Mouse (Mus musculus): ENCODE results near the gene Pmfbp1. TPM values are rescaled to one million over a fixed set of nuclear protein-coding genes. Genes with fewer than 3 reads are reported as not detected.
A peak's percentile ranks its signal among the peaks of the same experiment; 100 is the strongest.
"Not testable (repeated sequence)": the region's sequence is repeated elsewhere in the genome, so short reads cannot be mapped to it uniquely, and the experiment has no call there.

Gene Pmfbp1
- polyA plus RNA-seq (2012; rRNA removed) = 0.13 and 0.26 TPM in 2 replicates

DNA sequence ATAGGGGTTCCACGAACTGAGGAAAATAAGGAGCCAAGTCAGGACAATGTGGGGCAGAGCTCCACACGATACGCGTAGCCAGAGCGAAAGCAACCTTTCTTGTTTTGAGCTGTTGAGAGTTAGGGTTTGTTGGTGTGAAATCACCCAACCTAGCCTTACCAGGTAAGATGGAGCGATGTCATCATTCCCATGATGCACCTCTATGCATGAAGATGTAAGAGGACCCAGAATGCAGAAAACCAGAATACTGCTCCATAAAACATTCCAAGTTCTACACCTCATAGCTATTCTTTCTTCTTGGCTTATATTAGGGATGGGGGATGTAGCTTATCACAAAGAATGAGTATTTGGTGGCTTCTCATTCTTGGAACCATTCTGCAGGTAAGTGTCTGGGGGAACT, at the start of gene Pmfbp1:
Pmfbp1 (plus strand) TSS at position 301 of the 400 bp plus-strand sequence.
- no peak within 1 kb of the TSS for H3K27ac ChIP-seq (ENCODE audit: insufficient read depth, low read length)
- H3K4me3 ChIP-seq (ENCODE audit: insufficient read depth, low read length) = no peak within 1 kb of the TSS
- no peak for TF ChIP-seq CTCF (IDR thresholded peaks at IDR 0.05; ENCODE audit: extremely low read depth, insufficient read depth, low read length)
- TF ChIP-seq POLR2A (IDR thresholded peaks at IDR 0.05; ENCODE audit: extremely low read depth, insufficient read depth, low read length) = no peak
- no peaks in the 10 kb centered on the region for H3K4me1 ChIP-seq (ENCODE audit: control insufficient read depth, insufficient read depth, low read length)

DNA sequence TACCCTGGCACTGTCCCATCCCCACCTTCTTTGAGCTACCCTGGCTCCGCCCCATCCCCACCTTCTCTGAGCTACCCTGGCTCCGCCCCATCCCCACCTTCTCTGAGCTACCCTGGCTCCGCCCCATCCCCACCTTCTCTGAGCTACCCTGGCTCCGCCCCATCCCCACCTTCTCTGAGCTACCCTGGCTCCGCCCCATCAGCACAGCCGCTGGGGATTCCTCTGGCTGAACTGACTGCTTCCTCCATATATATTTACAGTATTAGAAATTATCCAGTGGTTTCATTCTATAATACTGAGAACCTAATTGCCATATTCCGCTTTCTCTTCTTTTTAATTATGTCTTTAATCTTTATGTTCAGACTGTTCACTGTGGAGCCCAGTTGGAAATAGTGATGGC, 46.9 kb upstream of the Pmfbp1 start:
- H3K4me3 ChIP-seq (ENCODE audit: insufficient read depth, low read length); H3K4me1 ChIP-seq (ENCODE audit: control insufficient read depth, insufficient read depth, low read length); H3K27ac ChIP-seq (ENCODE audit: insufficient read depth, low read length): not testable (repeated sequence)

DNA sequence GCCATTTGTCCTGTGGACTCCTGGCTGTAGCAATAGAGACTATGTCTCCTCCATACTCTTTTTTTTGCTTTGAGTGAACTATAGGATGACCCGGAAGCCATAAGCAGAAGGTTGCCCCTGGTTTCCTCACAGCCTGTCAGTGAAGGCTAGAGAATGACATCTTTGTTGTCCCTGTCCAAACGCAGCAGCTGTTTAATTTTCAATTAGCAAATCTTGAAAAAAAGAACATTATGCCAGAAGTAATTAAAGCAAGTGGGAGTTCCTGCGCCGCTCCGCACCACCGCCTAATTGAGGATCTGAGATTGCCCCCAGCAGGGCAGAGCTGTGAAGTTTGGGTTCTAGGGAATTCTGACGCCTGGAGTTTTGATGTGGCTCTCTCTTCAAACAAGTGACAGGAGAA, 42.8 kb upstream of the Pmfbp1 start:
- TF ChIP-seq POLR2A (IDR thresholded peaks at IDR 0.05; ENCODE audit: extremely low read depth, insufficient read depth, low read length) = no peak
- no peak for TF ChIP-seq CTCF (IDR thresholded peaks at IDR 0.05; ENCODE audit: extremely low read depth, insufficient read depth, low read length)
- no peaks in the 10 kb centered on the region for H3K4me1 ChIP-seq (ENCODE audit: control insufficient read depth, insufficient read depth, low read length)
- H3K4me3 ChIP-seq (ENCODE audit: insufficient read depth, low read length) = no peak overlapping the region
- no peak overlapping the region for H3K27ac ChIP-seq (ENCODE audit: insufficient read depth, low read length)

DNA sequence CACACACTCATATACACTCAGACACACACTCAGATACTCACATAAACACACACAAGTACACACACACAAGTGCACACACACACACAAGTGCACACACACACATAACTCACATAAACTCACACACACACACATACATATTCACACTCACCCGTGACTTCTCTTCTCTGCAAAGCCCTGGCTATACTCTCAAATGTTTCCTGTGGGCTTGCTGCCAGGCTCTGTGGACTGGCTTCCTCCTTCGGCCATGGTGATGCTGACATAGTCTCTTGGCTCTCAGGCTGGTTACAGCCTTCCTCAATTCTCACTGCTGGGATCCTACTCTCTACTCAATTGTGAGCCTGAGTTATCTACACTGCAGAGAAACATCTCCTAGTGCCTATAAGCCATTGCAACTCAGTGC, 38.7 kb upstream of the Pmfbp1 start:
- Histone ChIP-seq H3K4me1 (ENCODE audit: control insufficient read depth, insufficient read depth, low read length) (no peaks in the 10 kb centered on the region), H3K27ac (ENCODE audit: insufficient read depth, low read length) (no peak overlapping the region), H3K4me3 (ENCODE audit: insufficient read depth, low read length) (no peak overlapping the region)
- no peak for TF ChIP-seq POLR2A (IDR thresholded peaks at IDR 0.05; ENCODE audit: extremely low read depth, insufficient read depth, low read length)
- TF ChIP-seq CTCF (IDR thresholded peaks at IDR 0.05; ENCODE audit: extremely low read depth, insufficient read depth, low read length) = no peak

GRCm38 (mm10) chr8:109457387-109457786, 36.4 kb upstream of the Pmfbp1 start:
- H3K27ac ChIP-seq (ENCODE audit: insufficient read depth, low read length) = no peak overlapping the region
- H3K4me1 ChIP-seq (ENCODE audit: control insufficient read depth, insufficient read depth, low read length) = no peaks in the 10 kb centered on the region
- no peak overlapping the region for H3K4me3 ChIP-seq (ENCODE audit: insufficient read depth, low read length)
- no peak for TF ChIP-seq CTCF (IDR thresholded peaks at IDR 0.05; ENCODE audit: extremely low read depth, insufficient read depth, low read length)
- TF ChIP-seq POLR2A (IDR thresholded peaks at IDR 0.05; ENCODE audit: extremely low read depth, insufficient read depth, low read length) = no peak

DNA sequence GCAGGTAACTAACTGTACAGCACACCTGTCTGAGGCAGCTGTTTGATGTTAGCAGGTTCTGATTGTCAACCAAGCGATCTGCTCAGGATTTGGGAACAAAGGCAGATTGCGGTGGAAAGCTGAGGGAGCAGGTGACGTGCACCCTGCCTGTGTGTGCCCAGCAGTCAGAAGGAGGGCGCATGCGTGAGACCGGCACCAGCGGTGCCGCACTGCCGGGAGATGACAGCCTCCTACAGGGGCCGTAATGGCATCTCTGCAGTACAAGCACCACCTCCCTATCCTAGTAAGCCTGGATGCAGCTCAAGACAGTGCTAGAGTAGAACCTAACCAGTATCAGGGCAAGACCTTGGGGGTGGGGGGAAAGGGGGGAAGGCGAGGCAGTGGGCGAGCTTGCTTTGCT, 35.2 kb upstream of the Pmfbp1 start:
- no peak overlapping the region for H3K4me3 ChIP-seq (ENCODE audit: insufficient read depth, low read length)
- TF ChIP-seq POLR2A (IDR thresholded peaks at IDR 0.05; ENCODE audit: extremely low read depth, insufficient read depth, low read length) = no peak
- TF ChIP-seq CTCF (IDR thresholded peaks at IDR 0.05; ENCODE audit: extremely low read depth, insufficient read depth, low read length) = no peak
- H3K27ac ChIP-seq (ENCODE audit: insufficient read depth, low read length) = no peak overlapping the region
- H3K4me1 ChIP-seq (ENCODE audit: control insufficient read depth, insufficient read depth, low read length) = no peaks in the 10 kb centered on the region

GRCm38 (mm10) chr8:109463075-109463474, 30.8 kb upstream of the Pmfbp1 start:
- Histone ChIP-seq H3K4me3 (ENCODE audit: insufficient read depth, low read length) (no peak overlapping the region), H3K27ac (ENCODE audit: insufficient read depth, low read length) (no peak overlapping the region), H3K4me1 (ENCODE audit: control insufficient read depth, insufficient read depth, low read length) (peaks cover 5% of the 10 kb centered on the region; the same call in 1 of the 2 replicates)
- TF ChIP-seq CTCF (IDR thresholded peaks at IDR 0.05; ENCODE audit: extremely low read depth, insufficient read depth, low read length) (no peak), POLR2A (IDR thresholded peaks at IDR 0.05; ENCODE audit: extremely low read depth, insufficient read depth, low read length) (no peak)

DNA sequence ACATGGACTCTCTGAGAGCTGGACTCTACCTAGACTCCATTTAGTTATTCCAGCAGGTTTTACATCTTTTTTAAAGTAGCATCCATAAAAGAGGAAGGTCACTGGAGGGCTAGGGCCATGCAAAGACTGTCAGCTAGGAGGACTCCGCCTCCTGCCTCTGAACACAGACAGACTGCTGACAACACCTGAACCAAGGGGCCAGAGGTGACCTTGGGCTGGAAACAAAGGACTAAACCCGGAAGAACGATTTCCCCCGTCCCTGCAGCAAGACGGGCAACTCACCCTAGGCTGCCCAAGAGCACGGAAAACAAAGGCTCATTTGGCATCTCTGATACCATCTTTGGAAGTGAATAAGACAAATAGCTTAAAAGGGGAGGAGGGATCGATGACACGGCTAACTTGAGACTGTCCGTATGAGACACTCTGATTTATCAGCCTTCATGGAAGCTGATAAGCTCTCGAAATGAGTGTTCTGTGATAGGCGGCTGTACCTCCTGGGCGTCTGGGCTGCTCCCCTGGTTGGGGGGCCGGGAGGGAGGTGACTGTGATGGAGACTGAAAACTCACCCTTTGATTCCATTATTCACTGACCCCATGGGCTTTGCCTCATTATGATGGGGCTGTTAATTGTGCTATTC, 30.0 kb upstream of the Pmfbp1 start:
- peaks cover 5% of the 10 kb centered on the region; the same call in 1 of the 2 replicates for H3K4me1 ChIP-seq (ENCODE audit: control insufficient read depth, insufficient read depth, low read length)
- no peak overlapping the region for H3K27ac ChIP-seq (ENCODE audit: insufficient read depth, low read length)
- TF ChIP-seq CTCF (IDR thresholded peaks at IDR 0.05; ENCODE audit: extremely low read depth, insufficient read depth, low read length) = no peak
- no peak for TF ChIP-seq POLR2A (IDR thresholded peaks at IDR 0.05; ENCODE audit: extremely low read depth, insufficient read depth, low read length)
- H3K4me3 ChIP-seq (ENCODE audit: insufficient read depth, low read length) = no peak overlapping the region

GRCm38 (mm10) chr8:109464451-109464891, 29.4 kb upstream of the Pmfbp1 start:
- peaks cover 5% of the 10 kb centered on the region; the same call in 1 of the 2 replicates for H3K4me1 ChIP-seq (ENCODE audit: control insufficient read depth, insufficient read depth, low read length)
- TF ChIP-seq CTCF (IDR thresholded peaks at IDR 0.05; ENCODE audit: extremely low read depth, insufficient read depth, low read length) = no peak
- peak; percentile 53 for TF ChIP-seq POLR2A (IDR thresholded peaks at IDR 0.05; ENCODE audit: extremely low read depth, insufficient read depth, low read length)
- H3K4me3 ChIP-seq (ENCODE audit: insufficient read depth, low read length) = no peak overlapping the region
- no peak overlapping the region for H3K27ac ChIP-seq (ENCODE audit: insufficient read depth, low read length)

DNA sequence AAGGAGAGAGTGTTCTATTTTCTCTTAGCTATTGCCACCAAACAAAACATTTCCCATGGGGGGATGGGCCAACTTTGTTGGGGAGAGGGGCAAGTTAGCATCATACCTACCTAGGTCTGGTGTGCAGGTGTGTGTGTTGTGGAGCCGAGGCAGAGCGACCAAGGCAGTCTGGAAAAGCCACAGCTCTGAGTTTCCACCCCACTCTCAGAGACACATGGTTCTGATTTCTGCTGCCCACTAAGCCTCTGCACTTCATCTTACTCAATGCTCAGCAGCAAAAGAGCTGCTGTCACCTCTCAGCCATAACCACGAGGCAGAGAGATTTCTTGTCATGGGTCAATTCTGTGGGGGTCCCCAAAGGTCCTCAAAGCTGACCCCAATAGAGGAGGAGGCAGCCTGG, 28.8 kb upstream of the Pmfbp1 start:
- TF ChIP-seq CTCF (IDR thresholded peaks at IDR 0.05; ENCODE audit: extremely low read depth, insufficient read depth, low read length) (no peak), POLR2A (IDR thresholded peaks at IDR 0.05; ENCODE audit: extremely low read depth, insufficient read depth, low read length) (no peak)
- H3K4me1 ChIP-seq (ENCODE audit: control insufficient read depth, insufficient read depth, low read length) = peaks cover 5% of the 10 kb centered on the region; the same call in 1 of the 2 replicates
- H3K27ac ChIP-seq (ENCODE audit: insufficient read depth, low read length) = 0 out of 2 replicates have a peak overlapping the region, but pooled peaks have one; percentile 22
- H3K4me3 ChIP-seq (ENCODE audit: insufficient read depth, low read length) = no peak overlapping the region

Measured in cortical plate, adult 2 months (tissue).